ENCODE assay signal across 9 mouse cellular contexts in the genomic region with DNA sequence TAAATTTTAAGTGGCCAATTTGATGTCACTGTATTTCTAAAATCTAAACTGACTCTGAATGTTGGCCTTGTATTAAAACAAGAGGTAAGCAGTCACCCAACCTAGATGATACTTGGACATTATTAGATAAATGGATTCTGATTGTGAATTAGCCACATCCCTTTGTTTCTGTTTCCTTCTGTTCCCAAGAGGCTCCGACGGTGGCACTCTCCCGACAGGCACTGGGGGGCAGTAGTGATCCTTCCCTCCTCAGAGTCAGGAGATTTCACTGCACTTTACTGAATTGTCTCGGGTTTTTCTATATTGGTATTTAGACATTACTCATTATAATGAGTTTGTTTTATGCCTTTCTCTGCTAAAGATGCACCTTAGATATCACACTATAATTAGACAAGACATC.
DNase-seq lines count a peak whose midpoint lies in the region; ATAC-seq lines count a peak whose summit lies in the region.
"Had no signal": no experiment of that assay in that cellular context is flagged by ENCODE, and none has a peak within 500 bp of the region (broad histone marks: within the 10 kb centered on the region; RNA-seq: fewer than 3 reads in every experiment).

No protein-coding gene starts in this region.

- H3K36me3 ChIP-seq in kidney, embryonic 15.5 days: no peaks in the 10 kb centered on the region
- no peaks in the 10 kb centered on the region for H3K36me3 ChIP-seq in limb, embryonic 11.5 days (ENCODE audit: control insufficient read depth, insufficient read depth, low read length)

- H3K27me3 ChIP-seq in kidney, embryonic 15.5 days: no peaks in the 10 kb centered on the region
- H3K27me3 ChIP-seq in limb, embryonic 11.5 days (ENCODE audit: control insufficient read depth, insufficient read depth, low read length): no peaks in the 10 kb centered on the region

- H3K4me1 ChIP-seq in kidney, embryonic 15.5 days: no peaks in the 10 kb centered on the region
- no peaks in the 10 kb centered on the region for H3K4me1 ChIP-seq in limb, embryonic 11.5 days (ENCODE audit: control insufficient read depth, insufficient read depth, low read length)

- WGBS in kidney, embryonic 15.5 days: 3% methylated on average over 4 of the region's 4 CpGs
- 8% methylated on average over 4 of the region's 4 CpGs for WGBS in limb, embryonic 11.5 days

- no peak for ATAC-seq in kidney, embryonic 15.5 days (replicated peaks; ENCODE audit: low FRiP score)
- no peak for ATAC-seq in limb, embryonic 11.5 days (ENCODE audit: insufficient number of reproducible peaks, low FRiP score, low TSS enrichment, low read depth)

- H3K9me3 ChIP-seq in kidney, embryonic 15.5 days (replicated peaks): no peaks in the 10 kb centered on the region
- no peaks in the 10 kb centered on the region for H3K9me3 ChIP-seq in limb, embryonic 11.5 days (ENCODE audit: control insufficient read depth, low read length)

- H3K4me3 ChIP-seq in kidney, embryonic 15.5 days (replicated peaks): no peak overlapping the region
- H3K4me3 ChIP-seq in limb, embryonic 11.5 days (ENCODE audit: low read depth, low read length): no peak overlapping the region

- no peak overlapping the region for H3K9ac ChIP-seq in kidney, embryonic 15.5 days
- no peak overlapping the region for H3K9ac ChIP-seq in limb, embryonic 11.5 days (ENCODE audit: low read length)

- H3K27ac ChIP-seq in kidney, embryonic 15.5 days: no peak overlapping the region
- no peak overlapping the region for H3K27ac ChIP-seq in limb, embryonic 11.5 days (replicated peaks; ENCODE audit: low read depth, low read length)
- H3K27ac ChIP-seq: macrophage had no signal

- H3K4me2 ChIP-seq in kidney, embryonic 15.5 days: no peak overlapping the region
- H3K4me2 ChIP-seq in limb, embryonic 11.5 days (ENCODE audit: low read depth, severe bottlenecking): no peak overlapping the region

- peak; percentile 18 for DNase-seq in kidney, adult 18-20 months
- peak; percentile 49 for DNase-seq in Muller cell, postnatal 12 days (ENCODE audit: inconsistent ontology term)
- DNase-seq in embryo, embryonic 11.5 days (ENCODE audit: low read depth, low spot score): peak; percentile 29
- DNase-seq in kidney, adult 9 months: peak; percentile 20
- peak; percentile 72 for DNase-seq in limb, embryonic 11.5 days (ENCODE audit: low spot score)
- peak; percentile 68 for DNase-seq in testis, postnatal 10 days (ENCODE audit: low spot score)
- no peak for DNase-seq in thymus, postnatal 0 days (ENCODE audit: low spot score)
